10 mouse cellular contexts compared by ENCODE assay signal in the genomic region with DNA sequence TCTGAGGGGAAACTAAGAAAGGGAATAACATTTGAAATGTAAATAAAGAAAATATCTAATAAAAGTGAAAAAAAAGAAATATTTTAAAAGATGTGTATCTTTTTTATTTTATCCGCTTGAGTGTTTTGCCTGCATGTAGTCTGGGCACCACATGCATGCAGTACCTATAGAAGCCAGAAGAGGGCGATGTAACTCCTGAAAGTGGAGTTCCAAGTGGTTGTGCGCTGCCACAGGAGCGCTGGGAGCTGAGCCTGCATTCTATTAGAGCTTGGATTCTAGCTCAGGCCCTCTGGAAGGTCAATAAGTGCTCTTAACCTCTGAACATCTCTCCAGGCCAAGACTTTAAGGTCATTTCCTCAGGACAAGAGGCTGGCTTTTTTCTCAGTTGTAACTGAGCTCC. TPM values are rescaled to one million over a fixed set of nuclear protein-coding genes. Genes with fewer than 3 reads are reported as not detected.
DNase-seq lines count a peak whose midpoint lies in the region; ATAC-seq and TF ChIP-seq lines count a peak whose summit lies in the region.
"Had no signal": no experiment of that assay in that cellular context is flagged by ENCODE, and none has a peak within 500 bp of the region (broad histone marks: within the 10 kb centered on the region; RNA-seq: fewer than 3 reads in every experiment).

No protein-coding gene starts in this region.

- no peak for DNase-seq in kidney, postnatal 0 days (ENCODE audit: low spot score)
- DNase-seq in kidney, adult 18-20 months: no peak
- peak; percentile 42 for DNase-seq in 416B (ENCODE audit: low read depth)
- peak; percentile 14 for DNase-seq in A20 (ENCODE audit: low read depth, low spot score)
- no peak for DNase-seq in ovary, postnatal 36 days (ENCODE audit: low spot score)
- no peak for DNase-seq in heart, postnatal 14 days
- DNase-seq: cerebellum, adult 11-12 months had no signal

- no peaks in the 10 kb centered on the region for H3K4me1 ChIP-seq in kidney, postnatal 0 days (replicated peaks; ENCODE audit: insufficient read depth, low read length)

- no peaks in the 10 kb centered on the region for H3K9me3 ChIP-seq in kidney, postnatal 0 days (replicated peaks; ENCODE audit: low read length)

- H3K4me2 ChIP-seq in kidney, postnatal 0 days (ENCODE audit: low read length): no peak overlapping the region

- no peak overlapping the region for H3K27ac ChIP-seq in kidney, postnatal 0 days

- ATAC-seq in kidney, postnatal 0 days (replicated peaks; ENCODE audit: low FRiP score, low read depth): no peak
- 0 out of 2 replicates have a peak, but pooled peaks have one; percentile 37 for ATAC-seq in erythroblast, adult 5-6 weeks (replicated peaks; ENCODE audit: low FRiP score, poor library complexity, severe bottlenecking)

- H3K4me3 ChIP-seq in kidney, postnatal 0 days (replicated peaks; ENCODE audit: low read depth, low read length): no peak overlapping the region

- no peaks in the 10 kb centered on the region for H3K36me3 ChIP-seq in kidney, postnatal 0 days (ENCODE audit: insufficient read depth, low read length)

- H3K27me3 ChIP-seq in kidney, postnatal 0 days (ENCODE audit: insufficient read depth, low read length): no peaks in the 10 kb centered on the region

- 67% methylated on average over 4 of the region's 4 CpGs for WGBS in kidney, postnatal 0 days

- H3K9ac ChIP-seq in kidney, postnatal 0 days (ENCODE audit: low read depth, low read length): no peak overlapping the region

- intact Hi-C loops in heart, postnatal 14 days (cut with DNase I): no loop called here

- TF ChIP-seq CTCF in kidney, postnatal 0 days (IDR thresholded peaks at IDR 0.05; ENCODE audit: low read depth): peak; percentile 46; the same call in 1 of the 2 replicates

RNA-seq across cellular contexts. Expression of a gene that starts 5.5 kb away (rescaled TPM):
- polyA plus RNA-seq in kidney, postnatal 0 days (2015; fragmentation: Nextera tagmentation; extraction: Ambion mirVana): 25.4 and 25.7 TPM in 2 replicates
- 7.7 and 10.8 TPM in 2 replicates for total RNA-seq in erythroblast, adult 5-6 weeks (2015; ENCODE audit: low replicate concordance)
- total RNA-seq in erythroblast, adult 5-6 weeks (2017; ENCODE audit: low replicate concordance): 1.4 and 1.8 TPM in 2 replicates
- 1 to 10 TPM; 3.2 to 3.7 TPM for total RNA-seq in heart, postnatal 14 days (2021)

RNA-seq across cellular contexts. Expression of a gene that starts 26.7 kb away (rescaled TPM):
- 0.80 and 1.2 TPM in 2 replicates for polyA plus RNA-seq in kidney, postnatal 0 days (2015; fragmentation: Nextera tagmentation; extraction: Ambion mirVana)
- not detected in 2 replicates for total RNA-seq in erythroblast, adult 5-6 weeks (2015; ENCODE audit: low replicate concordance)
- 1.0 TPM in 1 of 2 replicates, not detected in the other for total RNA-seq in erythroblast, adult 5-6 weeks (2017; ENCODE audit: low replicate concordance)
- not detected for total RNA-seq in heart, postnatal 14 days (2021)
- total RNA-seq: heart, postnatal 25 days; left cerebral cortex, postnatal 4 days had no signal

Comparison
In these comparisons a context has a peak if more than half of its experiments do, and no peak if none do; other contexts are left out.
1. DNase-seq: peak in 416B (single experiment) and A20 (single experiment); none in kidney, postnatal 0 days (single experiment), kidney, adult 18-20 months (single experiment), ovary, postnatal 36 days (single experiment) and heart, postnatal 14 days (0 of 2).